Mouse (Mus musculus) limb, embryonic 11.5 days (tissue): ENCODE data around the gene Ccn5. TPM values are rescaled to one million over a fixed set of nuclear protein-coding genes. Genes with fewer than 3 reads are reported as not detected.

ENCODE experiments used
- ATAC-seq: fragments of 200-750 bp; cut with Nextera tagmentation; 2 replicates; pipeline ENCODE4 v1.8.0; 2017; ENCODE audit warnings: low read depth; ENCODE audit not compliant: insufficient number of reproducible peaks, low FRiP score, low TSS enrichment
- DNase-seq: peaks from one replicate; pipeline ENCODE4 v3.0.0-alpha.2; 2015; ENCODE audit warnings: low spot score
- H3K27ac ChIP-seq: fragments of 300-500 bp; sonication (generic); replicated peaks from 2 replicates; pipeline ENCODE4 v1.5.1; 2014; ENCODE audit warnings: low read depth, mild to moderate bottlenecking, low read length
- H3K27me3 ChIP-seq: fragments of 300-500 bp; sonication (generic); 2 replicates; pipeline ENCODE4 v1.6.1; 2014; ENCODE audit warnings: mild to moderate bottlenecking, low read length, mixed read lengths; ENCODE audit not compliant: control insufficient read depth, insufficient read depth
- H3K36me3 ChIP-seq: fragments of 300-500 bp; sonication (generic); 2 replicates; pipeline ENCODE4 v1.6.1; 2014; ENCODE audit warnings: mild to moderate bottlenecking, low read length, moderate library complexity, mixed read lengths; ENCODE audit not compliant: control insufficient read depth, insufficient read depth
- H3K4me1 ChIP-seq: fragments of 300-500 bp; sonication (generic); 2 replicates; pipeline ENCODE4 v1.6.1; 2014; ENCODE audit warnings: low read length, mixed read lengths; ENCODE audit not compliant: control insufficient read depth, insufficient read depth
- H3K4me2 ChIP-seq: fragments of 300-500 bp; sonication (generic); 2 replicates; pipeline ENCODE4 v1.6.1; 2014; ENCODE audit warnings: low read depth, mild to moderate bottlenecking, moderate library complexity; ENCODE audit not compliant: severe bottlenecking
- H3K4me3 ChIP-seq: fragments of 300-500 bp; sonication (generic); 2 replicates; pipeline ENCODE4 v1.5.1; 2014; ENCODE audit warnings: low read depth, low read length
- H3K9ac ChIP-seq: fragments of 300-500 bp; sonication (generic); 2 replicates; pipeline ENCODE4 v1.6.1; 2014; ENCODE audit warnings: mild to moderate bottlenecking, low read length
- H3K9me3 ChIP-seq: fragments of 300-500 bp; sonication (generic); 2 replicates; pipeline ENCODE4 v1.6.1; 2016; ENCODE audit warnings: low read length; ENCODE audit not compliant: control insufficient read depth
- WGBS: fragments of 180-500 bp; shearing (Covaris S2); extraction: QIAGEN DNeasy Blood & Tissue Kit; methylation state at CpG from one replicate; pipeline ENCODE4 v1.1.7; 2014; 5-methylcytosine and 5-hydroxymethylcytosine counted together
- polyA plus RNA-seq: library from polyadenylated mRNA; unstranded; fragments of >200 nt; fragmentation: Nextera tagmentation; extraction: Ambion mirVana; gene quantifications from 2 replicates; pipeline ENCODE4 v1.2.1, GENCODE M21; 2014

Ccn5 gene
- polyA plus RNA-seq, 1 experiment from 2014 or later = 0.36 TPM

GRCm38 (mm10) chr2:163876830-163877498, 56.3 kb downstream of the Ccn5 start:
- no peak overlapping the region for H3K4me3 ChIP-seq
- no peaks in the 10 kb centered on the region for H3K36me3 ChIP-seq
- no peaks in the 10 kb centered on the region for H3K4me1 ChIP-seq
- H3K4me2 ChIP-seq = no peak overlapping the region
- no peak overlapping the region for H3K27ac ChIP-seq
- no peak for DNase-seq
- no peaks in the 10 kb centered on the region for H3K27me3 ChIP-seq
- H3K9ac ChIP-seq = no peak overlapping the region
- ATAC-seq = no peak
- no peaks in the 10 kb centered on the region for H3K9me3 ChIP-seq
- WGBS = 73% methylated on average over 14 of the region's 14 CpGs

GRCm38 (mm10) chr2:163880891-163881290, 60.2 kb downstream of the Ccn5 start:
- DNase-seq = no peak
- no peak overlapping the region for H3K9ac ChIP-seq
- no peak overlapping the region for H3K27ac ChIP-seq
- WGBS = 86% methylated on average over 6 of the region's 6 CpGs
- no peaks in the 10 kb centered on the region for H3K9me3 ChIP-seq
- H3K36me3 ChIP-seq = no peaks in the 10 kb centered on the region
- no peak for ATAC-seq
- H3K4me2 ChIP-seq = no peak overlapping the region
- H3K4me3 ChIP-seq = no peak overlapping the region
- H3K4me1 ChIP-seq = no peaks in the 10 kb centered on the region
- no peaks in the 10 kb centered on the region for H3K27me3 ChIP-seq

Other genes starting within 250 kb of the Ccn5 start
- gene Ttpal, start 218.5 kb upstream of the Ccn5 start, polyA plus RNA-seq = 43.3 and 46.3 TPM in 2 replicates
- 25.2 and 26.8 TPM in 2 replicates for gene Serinc3, start 175.7 kb upstream of the Ccn5 start, polyA plus RNA-seq
- 174 and 177 TPM in 2 replicates for gene Pkig, start 162.5 kb upstream of the Ccn5 start, polyA plus RNA-seq
- gene Ada, start 70.6 kb upstream of the Ccn5 start, polyA plus RNA-seq = 9.7 and 10.9 TPM in 2 replicates
- not detected in 2 replicates for gene Kcnk15, start 32.8 kb downstream of the Ccn5 start, polyA plus RNA-seq
- 0.06 and 0.16 TPM in 2 replicates for gene Rims4, start 97.8 kb downstream of the Ccn5 start, polyA plus RNA-seq
- gene Ywhab, start 174.1 kb downstream of the Ccn5 start, polyA plus RNA-seq = 323 TPM in 2 replicates
- gene Pabpc1l, start 204.6 kb downstream of the Ccn5 start, polyA plus RNA-seq = 2.2 and 2.8 TPM in 2 replicates
- gene Stk4, start 249.5 kb downstream of the Ccn5 start, polyA plus RNA-seq = 27.2 and 30.9 TPM in 2 replicates